Mouse (Mus musculus): ENCODE results near the gene Bud13. TPM values are rescaled to one million over a fixed set of nuclear protein-coding genes. Genes with fewer than 3 reads are reported as not detected.

The Bud13 gene
- polyA plus RNA-seq, 1 experiment from 2014 or later: 14.5 TPM

DNA sequence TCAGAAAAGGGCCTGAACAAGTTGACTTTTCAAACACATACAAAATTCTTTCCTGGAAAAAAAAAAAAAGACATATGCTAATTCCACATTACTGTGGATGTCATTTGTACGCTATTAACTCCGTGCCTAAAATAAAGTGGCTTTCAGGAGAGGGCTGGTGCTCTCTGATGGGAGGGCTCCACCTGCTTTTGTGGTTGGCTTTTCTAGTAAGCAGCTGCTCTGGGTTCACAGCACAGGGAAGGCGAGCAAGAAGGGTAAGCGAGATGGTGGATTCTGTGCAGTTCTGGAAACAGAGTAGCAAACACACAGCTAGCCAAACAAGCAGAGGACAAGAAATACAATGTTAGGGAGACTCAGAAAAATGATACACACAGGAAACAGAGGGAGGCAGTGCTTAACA lies 55.6 kb downstream of the Bud13 start:
- Histone ChIP-seq H3K9me3 (replicated peaks) (no peaks in the 10 kb centered on the region), H3K4me3 (replicated peaks) (no peak overlapping the region), H3K36me3 (no peaks in the 10 kb centered on the region), H3K4me2 (no peak overlapping the region), H3K27me3 (replicated peaks) (no peaks in the 10 kb centered on the region), H3K4me1 (peaks cover 15% of the 10 kb centered on the region), H3K9ac (replicated peaks) (no peak overlapping the region), H3K27ac (replicated peaks) (no peak overlapping the region)
- 18% methylated on average over 4 of the region's 4 CpGs for WGBS
- ATAC-seq (ENCODE audit: low FRiP score): no peak; the same call in 1 of the 2 replicates

DNA sequence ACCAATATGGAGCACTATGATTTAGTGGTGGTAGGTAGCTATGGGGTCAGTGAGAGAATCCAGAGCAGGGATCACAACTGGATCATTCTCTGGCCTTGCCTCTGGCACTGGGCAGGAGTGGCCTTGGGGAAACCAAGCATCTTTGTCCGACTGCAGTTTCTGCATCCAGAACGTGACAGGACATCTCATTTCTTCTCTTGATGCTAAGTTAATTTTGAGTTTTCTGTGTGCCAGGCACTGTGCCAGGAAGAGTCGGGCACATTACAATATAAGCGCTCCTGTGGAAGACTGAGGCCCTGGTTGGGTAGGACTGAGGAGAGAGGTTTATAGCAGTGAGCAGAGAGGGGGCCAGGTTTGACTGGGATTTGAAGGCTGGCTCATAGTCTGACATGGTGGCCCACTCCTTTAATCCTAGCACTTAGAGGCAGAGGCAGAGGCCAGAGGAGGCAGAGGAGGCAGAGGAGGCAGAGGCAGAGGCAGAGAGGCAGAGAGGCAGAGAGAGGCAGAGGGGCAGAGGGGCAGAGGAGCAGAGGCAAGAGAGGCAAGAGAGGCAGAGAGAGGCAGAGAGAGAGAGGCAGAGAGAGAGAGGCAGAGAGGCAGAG lies 56.3 kb downstream of the Bud13 start:
- Histone ChIP-seq H3K4me2 (no peak overlapping the region), H3K27ac (replicated peaks) (no peak overlapping the region), H3K4me1 (peaks cover 15% of the 10 kb centered on the region), H3K9me3 (replicated peaks) (no peaks in the 10 kb centered on the region), H3K4me3 (replicated peaks) (no peak overlapping the region), H3K36me3 (no peaks in the 10 kb centered on the region), H3K9ac (replicated peaks) (no peak overlapping the region), H3K27me3 (replicated peaks) (no peaks in the 10 kb centered on the region)
- ATAC-seq (ENCODE audit: low FRiP score): no peak
- 76% methylated on average over 4 of the region's 4 CpGs for WGBS

DNA sequence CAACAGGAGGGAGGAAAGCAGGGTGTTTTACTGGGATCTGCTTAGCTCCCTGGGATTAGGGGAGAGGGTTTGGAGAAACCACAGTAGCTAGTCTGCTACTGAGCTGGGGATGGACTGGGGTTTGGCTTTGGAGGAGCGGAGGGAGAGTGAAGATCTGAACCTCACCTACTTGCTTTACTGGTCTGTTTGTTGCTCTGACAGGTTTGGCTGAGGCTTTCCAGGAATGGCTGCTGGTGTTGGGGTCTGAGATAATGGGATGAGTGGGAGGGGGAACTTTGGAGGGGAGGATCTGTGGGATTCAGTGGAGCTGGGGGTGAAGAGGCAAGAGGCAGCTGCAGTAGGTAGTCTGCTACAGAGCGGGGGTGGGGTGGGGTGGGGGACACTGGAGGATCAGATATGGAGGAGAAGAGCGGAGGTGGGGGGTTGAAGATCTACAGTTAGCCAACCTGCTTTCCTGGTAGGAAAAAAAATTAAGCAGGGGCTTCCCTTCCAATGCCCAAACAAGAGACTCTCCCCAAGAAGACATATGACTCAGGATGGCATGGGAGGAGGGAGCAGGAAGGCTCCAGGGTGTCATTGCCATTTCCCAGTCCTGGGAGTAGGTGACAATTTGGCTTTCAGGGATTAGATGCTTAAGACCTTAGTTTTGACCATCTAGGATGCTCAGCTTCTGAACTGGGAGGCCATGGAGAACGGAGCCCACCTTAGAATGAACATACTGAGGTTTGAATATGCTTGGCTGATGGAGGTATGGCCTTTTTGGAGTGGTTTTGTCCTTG lies 63.3 kb downstream of the Bud13 start:
- H3K27ac ChIP-seq (replicated peaks): no peak overlapping the region
- no peak overlapping the region for H3K4me2 ChIP-seq
- H3K9me3 ChIP-seq (replicated peaks): no peaks in the 10 kb centered on the region
- WGBS: 93% methylated on average over 4 of the region's 4 CpGs
- ATAC-seq (ENCODE audit: low FRiP score): no peak
- no peaks in the 10 kb centered on the region for H3K36me3 ChIP-seq
- no peak overlapping the region for H3K9ac ChIP-seq (replicated peaks)
- peaks cover 10% of the 10 kb centered on the region for H3K4me1 ChIP-seq
- no peak overlapping the region for H3K4me3 ChIP-seq (replicated peaks)
- H3K27me3 ChIP-seq (replicated peaks): no peaks in the 10 kb centered on the region

Other genes starting within 250 kb of the Bud13 start
- 7.3 and 19.9 TPM in 2 replicates for gene Apoa1, start 54.4 kb upstream of the Bud13 start, polyA plus RNA-seq (2015; fragmentation: Nextera tagmentation; extraction: Ambion mirVana)
- gene Apoc3, start 47.4 kb upstream of the Bud13 start, polyA plus RNA-seq (2015; fragmentation: Nextera tagmentation; extraction: Ambion mirVana): 0.77 TPM in 1 of 2 replicates, not detected in the other
- gene Apoa4, start 42.3 kb upstream of the Bud13 start, polyA plus RNA-seq (2015; fragmentation: Nextera tagmentation; extraction: Ambion mirVana): 1.3 TPM in 1 of 2 replicates, not detected in the other
- gene Apoa5, start 14.4 kb upstream of the Bud13 start, polyA plus RNA-seq (2015; fragmentation: Nextera tagmentation; extraction: Ambion mirVana): not detected in 2 replicates
- 56.5 and 57.1 TPM in 2 replicates for gene Zpr1, start 9.9 kb upstream of the Bud13 start, polyA plus RNA-seq (2015; fragmentation: Nextera tagmentation; extraction: Ambion mirVana)
- gene 4931429L15Rik, start 37.0 kb downstream of the Bud13 start, polyA plus RNA-seq (2015; fragmentation: Nextera tagmentation; extraction: Ambion mirVana): not detected in 2 replicates

Measured in neural tube, embryonic 15.5 days (tissue).